Mouse (Mus musculus): ENCODE results near the gene Snrpg. TPM values are rescaled to one million over a fixed set of nuclear protein-coding genes. Genes with fewer than 3 reads are reported as not detected.

The Snrpg gene
- polyA plus RNA-seq, 1 experiment = 122 TPM

DNA sequence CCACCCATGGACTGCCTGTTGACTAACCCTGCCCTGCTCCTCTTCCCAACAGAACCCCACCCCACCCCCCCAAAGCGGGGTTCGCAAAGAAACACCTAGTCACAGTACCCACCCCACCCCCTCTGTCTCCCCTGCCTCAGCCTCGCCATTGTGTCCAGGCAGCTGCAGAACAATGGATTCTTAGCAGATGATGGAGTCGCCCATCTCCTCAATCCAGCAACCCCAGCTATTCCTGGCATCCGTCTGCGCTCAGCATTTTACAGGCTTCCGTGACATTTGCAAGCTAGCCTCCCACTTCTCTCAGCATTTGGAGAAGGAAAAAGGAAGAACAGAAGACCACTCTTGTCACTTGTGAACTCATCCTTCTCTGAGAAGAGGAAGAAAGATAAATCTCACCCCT is 27.4 kb upstream of the Snrpg start:
- H3K4me3 ChIP-seq (ENCODE audit: insufficient read depth, low read length) = no peak overlapping the region
- H3K4me1 ChIP-seq (ENCODE audit: control insufficient read depth, insufficient read depth, low read length) = no peaks in the 10 kb centered on the region
- no peak overlapping the region for H3K27ac ChIP-seq (ENCODE audit: insufficient read depth, low read depth, low read length)
- no peak for TF ChIP-seq POLR2A (IDR thresholded peaks at IDR 0.05; ENCODE audit: borderline replicate concordance, low read depth, low read length)
- no peak for TF ChIP-seq CTCF (IDR thresholded peaks at IDR 0.05; ENCODE audit: low read depth, low read length)

DNA sequence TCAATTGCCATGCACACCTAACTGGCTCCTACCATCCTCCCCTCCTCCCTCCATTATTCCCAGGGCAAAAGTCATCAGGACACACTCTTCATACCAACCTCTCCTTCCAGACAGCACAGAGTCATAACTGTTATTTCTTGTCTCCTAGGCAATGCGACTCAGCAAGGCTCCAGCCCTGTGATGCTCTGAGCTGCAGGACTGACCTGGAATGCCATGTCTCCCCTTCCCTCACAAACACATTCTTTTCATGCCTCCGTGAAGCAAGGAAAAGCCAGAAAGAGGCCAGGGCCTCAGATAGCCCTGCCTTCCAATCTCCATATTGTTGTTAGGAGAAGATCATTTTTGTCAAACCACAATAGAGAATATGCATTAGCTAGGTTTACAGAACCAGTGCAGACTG is 25.0 kb upstream of the Snrpg start:
- no peaks in the 10 kb centered on the region for H3K4me1 ChIP-seq (ENCODE audit: control insufficient read depth, insufficient read depth, low read length)
- H3K27ac ChIP-seq (ENCODE audit: insufficient read depth, low read depth, low read length) = no peak overlapping the region
- TF ChIP-seq POLR2A (IDR thresholded peaks at IDR 0.05; ENCODE audit: borderline replicate concordance, low read depth, low read length) = no peak
- no peak for TF ChIP-seq CTCF (IDR thresholded peaks at IDR 0.05; ENCODE audit: low read depth, low read length)
- no peak overlapping the region for H3K4me3 ChIP-seq (ENCODE audit: insufficient read depth, low read length)

DNA sequence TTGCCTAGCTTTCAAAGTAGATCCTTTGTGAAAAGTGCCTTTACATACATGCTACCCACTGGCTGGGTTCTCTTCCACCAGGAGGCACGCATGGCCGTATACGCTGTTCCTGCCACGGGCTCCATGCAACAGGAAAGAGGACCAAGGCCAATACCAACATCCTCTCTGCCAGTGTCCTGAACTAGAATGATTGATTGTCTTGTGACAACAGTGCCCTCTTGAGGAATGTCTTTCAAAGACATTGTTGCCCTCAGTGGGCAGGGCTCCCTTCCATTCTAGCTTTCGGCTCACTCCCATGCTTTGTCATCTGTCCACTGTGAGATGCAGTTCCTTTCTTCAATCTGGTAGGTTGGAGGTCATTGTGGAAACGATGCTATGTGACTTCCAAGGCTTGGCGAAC is 21.8 kb upstream of the Snrpg start:
- Histone ChIP-seq H3K4me1 (ENCODE audit: control insufficient read depth, insufficient read depth, low read length) (no peaks in the 10 kb centered on the region), H3K4me3 (ENCODE audit: insufficient read depth, low read length) (no peak overlapping the region), H3K27ac (ENCODE audit: insufficient read depth, low read depth, low read length) (no peak overlapping the region)
- no peak for TF ChIP-seq CTCF (IDR thresholded peaks at IDR 0.05; ENCODE audit: low read depth, low read length)
- no peak for TF ChIP-seq POLR2A (IDR thresholded peaks at IDR 0.05; ENCODE audit: borderline replicate concordance, low read depth, low read length)

DNA sequence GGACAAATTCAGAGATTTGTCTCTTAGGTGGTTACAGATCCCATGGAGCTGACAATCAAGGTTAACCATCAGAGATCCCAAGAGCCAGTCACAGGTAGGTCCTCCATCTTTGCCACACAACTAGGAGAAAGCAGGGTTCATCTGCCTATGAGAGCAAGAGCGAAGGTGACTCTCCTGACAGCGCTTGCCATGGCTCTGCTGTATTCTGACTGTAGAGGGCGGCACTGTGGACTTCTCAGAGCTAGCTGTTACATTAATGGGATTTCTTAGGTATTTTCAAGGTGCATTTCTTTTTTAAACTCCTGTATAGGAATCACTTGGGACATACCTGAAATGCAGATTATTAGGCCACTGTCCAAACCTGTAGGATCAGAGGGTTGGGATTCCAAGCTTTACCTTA is 16.2 kb upstream of the Snrpg start:
- no peaks in the 10 kb centered on the region for H3K4me1 ChIP-seq (ENCODE audit: control insufficient read depth, insufficient read depth, low read length)
- TF ChIP-seq POLR2A (IDR thresholded peaks at IDR 0.05; ENCODE audit: borderline replicate concordance, low read depth, low read length) (no peak), CTCF (IDR thresholded peaks at IDR 0.05; ENCODE audit: low read depth, low read length) (no peak)
- H3K4me3 ChIP-seq (ENCODE audit: insufficient read depth, low read length) = no peak overlapping the region
- no peak overlapping the region for H3K27ac ChIP-seq (ENCODE audit: insufficient read depth, low read depth, low read length)

DNA sequence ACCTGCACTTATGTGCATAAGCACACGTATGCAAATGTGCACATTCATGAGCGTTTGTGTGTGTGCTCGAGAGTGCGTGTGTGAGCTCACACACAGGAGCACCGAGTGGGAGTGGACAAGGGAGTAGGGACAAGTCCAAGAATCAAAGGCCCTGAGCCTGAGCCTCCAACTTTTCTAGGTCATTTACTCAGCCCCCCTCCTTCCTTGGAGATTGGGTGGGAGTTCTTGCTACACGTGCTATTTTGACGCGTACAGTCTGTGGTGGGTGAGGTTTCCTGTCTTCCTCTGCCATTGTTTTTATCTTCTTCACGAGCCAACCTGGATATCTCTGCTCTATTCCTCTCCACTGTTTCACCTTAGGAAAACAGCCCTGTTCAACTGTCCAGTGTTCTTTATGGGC is 14.1 kb upstream of the Snrpg start:
- Histone ChIP-seq H3K27ac (ENCODE audit: insufficient read depth, low read depth, low read length) (no peak overlapping the region), H3K4me3 (ENCODE audit: insufficient read depth, low read length) (no peak overlapping the region), H3K4me1 (ENCODE audit: control insufficient read depth, insufficient read depth, low read length) (no peaks in the 10 kb centered on the region)
- TF ChIP-seq POLR2A (IDR thresholded peaks at IDR 0.05; ENCODE audit: borderline replicate concordance, low read depth, low read length) = no peak
- TF ChIP-seq CTCF (IDR thresholded peaks at IDR 0.05; ENCODE audit: low read depth, low read length) = no peak

DNA sequence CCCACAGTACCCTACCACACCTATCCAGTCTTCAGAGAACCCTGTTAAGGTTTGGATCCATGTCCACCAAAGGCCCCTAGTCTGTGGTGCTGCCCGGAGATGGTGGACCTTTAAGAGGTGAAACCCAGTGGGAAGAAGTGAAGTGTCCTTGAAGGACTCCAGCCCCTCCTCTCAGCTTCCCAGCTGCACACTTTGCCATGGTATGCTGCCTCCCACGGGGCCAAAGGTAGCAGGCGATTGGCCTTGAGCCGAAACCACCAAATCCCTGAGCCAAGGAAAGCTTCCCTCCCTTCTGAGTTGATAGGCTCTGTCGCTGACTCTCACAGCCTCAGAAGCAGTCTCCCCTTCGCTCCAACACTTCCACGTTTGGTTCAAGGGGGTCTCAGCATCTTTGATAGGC is 10.4 kb upstream of the Snrpg start:
- Histone ChIP-seq H3K27ac (ENCODE audit: insufficient read depth, low read depth, low read length) (no peak overlapping the region), H3K4me1 (ENCODE audit: control insufficient read depth, insufficient read depth, low read length) (no peaks in the 10 kb centered on the region), H3K4me3 (ENCODE audit: insufficient read depth, low read length) (no peak overlapping the region)
- TF ChIP-seq CTCF (IDR thresholded peaks at IDR 0.05; ENCODE audit: low read depth, low read length) (no peak), POLR2A (IDR thresholded peaks at IDR 0.05; ENCODE audit: borderline replicate concordance, low read depth, low read length) (no peak)

DNA sequence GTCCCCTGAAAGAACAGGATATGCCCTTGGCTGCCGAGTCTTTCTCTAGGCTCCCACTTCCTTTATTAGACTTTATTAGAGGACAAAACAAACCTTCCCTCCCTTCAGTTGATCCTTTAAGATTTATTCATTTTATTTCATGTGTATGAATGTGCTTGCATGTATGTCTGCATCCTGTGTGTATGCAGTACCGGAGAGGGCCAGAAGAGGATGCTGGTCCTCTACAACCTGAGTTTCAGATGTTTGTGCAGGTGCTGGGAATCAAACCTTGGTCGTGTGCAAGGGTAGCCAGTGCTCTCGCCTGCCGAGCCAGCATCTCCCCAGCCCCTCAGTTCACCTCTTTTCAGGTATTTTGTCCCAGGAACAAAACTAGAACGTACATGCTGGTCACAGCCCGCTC is 9.7 kb upstream of the Snrpg start:
- peaks cover 2% of the 10 kb centered on the region; the same call in 1 of the 2 replicates for H3K4me1 ChIP-seq (ENCODE audit: control insufficient read depth, insufficient read depth, low read length)
- no peak overlapping the region for H3K27ac ChIP-seq (ENCODE audit: insufficient read depth, low read depth, low read length)
- H3K4me3 ChIP-seq (ENCODE audit: insufficient read depth, low read length) = no peak overlapping the region
- TF ChIP-seq POLR2A (IDR thresholded peaks at IDR 0.05; ENCODE audit: borderline replicate concordance, low read depth, low read length) (no peak), CTCF (IDR thresholded peaks at IDR 0.05; ENCODE audit: low read depth, low read length) (no peak)

DNA sequence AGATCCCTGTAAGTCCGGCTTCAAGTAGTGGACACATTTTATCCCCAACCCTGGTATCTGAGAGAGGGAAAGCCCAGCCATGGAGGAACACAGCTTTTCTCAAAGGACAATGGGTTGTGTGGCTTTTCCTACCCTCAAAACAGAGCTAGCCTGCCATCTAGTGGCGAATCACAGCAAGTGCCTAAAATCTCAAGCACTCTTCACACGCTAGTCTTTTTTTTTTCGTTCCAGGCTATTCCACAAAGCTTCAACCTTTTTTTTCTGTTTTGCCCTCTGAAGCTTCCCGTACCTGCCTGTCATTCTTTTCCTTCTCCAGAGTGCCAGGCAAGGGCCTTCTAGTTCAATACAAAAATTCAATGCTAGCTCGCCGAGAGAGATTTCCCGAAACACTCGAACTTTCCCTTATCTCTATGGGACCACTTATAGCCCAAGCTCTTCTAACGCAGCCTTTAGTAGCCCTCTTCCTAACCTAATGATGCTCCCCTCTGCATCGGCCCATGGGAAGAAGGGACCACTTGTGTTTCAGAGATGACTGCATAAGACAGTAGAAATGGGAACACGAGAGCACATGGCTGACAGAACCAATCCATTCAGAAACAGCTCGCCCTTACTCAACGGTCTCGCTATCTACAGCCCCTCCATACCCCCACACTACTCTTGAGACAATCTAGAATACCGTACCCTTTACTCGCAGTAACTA is 6.5 kb upstream of the Snrpg start:
- Histone ChIP-seq H3K27ac (ENCODE audit: insufficient read depth, low read depth, low read length) (no peak overlapping the region), H3K4me1 (ENCODE audit: control insufficient read depth, insufficient read depth, low read length) (peaks cover 5% of the 10 kb centered on the region), H3K4me3 (ENCODE audit: insufficient read depth, low read length) (peak overlapping the region; percentile 67)
- TF ChIP-seq CTCF (IDR thresholded peaks at IDR 0.05; ENCODE audit: low read depth, low read length) (peak; percentile 26; the same call in 1 of the 2 replicates), POLR2A (IDR thresholded peaks at IDR 0.05; ENCODE audit: borderline replicate concordance, low read depth, low read length) (no peak)

DNA sequence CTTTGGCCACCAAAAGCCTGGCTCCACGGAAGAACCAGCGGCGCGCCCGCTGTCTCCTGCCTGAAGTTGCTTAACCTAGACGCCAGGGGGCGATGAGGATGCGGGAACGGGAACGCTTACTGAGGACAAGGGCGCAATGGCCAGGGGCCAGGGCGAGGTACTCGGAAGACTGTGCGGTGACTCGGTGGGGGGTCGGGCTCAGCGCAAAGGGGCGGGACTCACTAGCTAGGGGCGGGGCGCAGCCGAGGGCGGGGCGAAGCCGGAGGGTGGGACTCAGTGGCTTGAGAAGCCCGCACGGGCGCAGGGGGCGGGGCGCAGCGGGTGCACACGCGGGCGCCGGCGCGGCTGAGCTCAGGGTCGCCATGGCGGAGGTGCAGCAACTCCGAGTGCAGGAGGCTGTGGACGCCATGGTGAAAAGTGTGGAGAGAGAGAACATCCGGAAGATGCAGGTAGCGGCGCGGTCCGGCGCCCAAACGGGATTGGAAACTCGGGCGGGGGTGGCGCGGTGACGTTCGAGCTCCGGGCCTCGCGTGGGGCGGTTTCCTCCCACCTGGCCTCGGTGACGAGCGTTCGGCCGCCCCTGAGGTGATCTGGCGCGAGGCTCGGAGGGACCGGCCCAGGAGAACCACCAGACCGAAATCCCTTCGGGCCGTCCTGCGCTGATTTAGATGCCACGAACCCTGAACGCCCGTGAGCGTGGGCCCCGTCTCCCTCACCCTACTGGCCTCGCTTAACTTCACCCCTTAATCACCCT is 5.6 kb upstream of the Snrpg start, which contains the start of gene Fam136a:
Gene Fam136a (plus strand): TSS at position 276 of the 754 bp plus-strand sequence.
- TF ChIP-seq CTCF (IDR thresholded peaks at IDR 0.05; ENCODE audit: low read depth, low read length) = peak; percentile 55; the same call in 1 of the 2 replicates
- TF ChIP-seq POLR2A (IDR thresholded peaks at IDR 0.05; ENCODE audit: borderline replicate concordance, low read depth, low read length) = no peak
- Histone ChIP-seq H3K4me1 (ENCODE audit: control insufficient read depth, insufficient read depth, low read length) (peaks cover 7% of the 10 kb centered on the region), H3K27ac (ENCODE audit: insufficient read depth, low read depth, low read length) (peak within 1 kb of the TSS; percentile 13; the same call in 1 of the 2 replicates), H3K4me3 (ENCODE audit: insufficient read depth, low read length) (peak within 1 kb of the TSS; percentile 85)

All from bone marrow macrophage, adult 2 months (primary cell).